Mouse (Mus musculus) hindbrain, embryonic 13.5 days (tissue): ENCODE data around the gene Trpm3. TPM values are rescaled to one million over a fixed set of nuclear protein-coding genes. Genes with fewer than 3 reads are reported as not detected.

Experiments
- ATAC-seq: fragments of 200-750 bp; cut with Nextera tagmentation; 2 replicates; pipeline ENCODE4 v1.8.0; 2017; ENCODE audit warnings: moderate TSS enrichment; ENCODE audit not compliant: low FRiP score
- H3K27ac ChIP-seq: fragments of 300-500 bp; sonication (generic); 2 replicates; pipeline ENCODE4 v1.5.1; 2015; ENCODE audit warnings: inconsistent platforms, mild to moderate bottlenecking, moderate library complexity
- H3K27me3 ChIP-seq: fragments of 300-500 bp; sonication (generic); 2 replicates; pipeline ENCODE4 v1.6.1; 2015; ENCODE audit warnings: mild to moderate bottlenecking, inconsistent platforms
- H3K36me3 ChIP-seq: fragments of 300-500 bp; sonication (generic); 2 replicates; pipeline ENCODE4 v1.6.1; 2015; ENCODE audit warnings: mild to moderate bottlenecking, inconsistent platforms
- H3K4me1 ChIP-seq: fragments of 300-500 bp; sonication (generic); replicated peaks from 2 replicates; pipeline ENCODE4 v1.6.1; 2015; ENCODE audit warnings: inconsistent platforms
- H3K4me2 ChIP-seq: fragments of 300-500 bp; sonication (generic); 2 replicates; pipeline ENCODE4 v1.6.1; 2015; ENCODE audit warnings: inconsistent platforms, mild to moderate bottlenecking, moderate library complexity
- H3K4me3 ChIP-seq: fragments of 300-500 bp; sonication (generic); 2 replicates; pipeline ENCODE4 v1.5.1; 2015; ENCODE audit warnings: mild to moderate bottlenecking, inconsistent platforms
- H3K9ac ChIP-seq: fragments of 300-500 bp; sonication (generic); 2 replicates; pipeline ENCODE4 v1.6.1; 2015; ENCODE audit warnings: mild to moderate bottlenecking, inconsistent platforms
- H3K9me3 ChIP-seq: fragments of 300-500 bp; sonication (generic); 2 replicates; pipeline ENCODE4 v1.6.1; 2016; ENCODE audit warnings: inconsistent platforms
- WGBS: fragments of 180-500 bp; shearing (Covaris S2); methylation state at CpG from one replicate; pipeline ENCODE4 v1.1.7; 2015; 5-methylcytosine and 5-hydroxymethylcytosine counted together
- polyA plus RNA-seq: library from polyadenylated mRNA; unstranded; fragments of >200 nt; fragmentation: Nextera tagmentation; extraction: Ambion mirVana; gene quantifications from 2 replicates; pipeline ENCODE4 v1.2.1, GENCODE M21; 2015

The Trpm3 gene
- polyA plus RNA-seq, 1 experiment from 2014 or later: 33.2 TPM

GRCm38 (mm10) chr19:22326813-22327212 is 188.0 kb downstream of the Trpm3 start:
- Histone ChIP-seq H3K36me3 (no peaks in the 10 kb centered on the region), H3K4me2 (no peak overlapping the region), H3K4me3 (no peak overlapping the region), H3K27ac (no peak overlapping the region), H3K4me1 (no peaks in the 10 kb centered on the region), H3K27me3 (no peaks in the 10 kb centered on the region), H3K9me3 (no peaks in the 10 kb centered on the region), H3K9ac (no peak overlapping the region)
- no peak for ATAC-seq
- 74% methylated on average over 2 of the region's 2 CpGs for WGBS

- no peaks in the 10 kb centered on the region for H3K36me3 ChIP-seq
- H3K4me1 ChIP-seq: no peaks in the 10 kb centered on the region
- H3K27ac ChIP-seq: no peak overlapping the region
- no peak overlapping the region for H3K4me2 ChIP-seq
- H3K9ac ChIP-seq: no peak overlapping the region
- WGBS: 43% methylated on average over 5 of the region's 5 CpGs
- H3K9me3 ChIP-seq: no peaks in the 10 kb centered on the region
- no peaks in the 10 kb centered on the region for H3K27me3 ChIP-seq
- ATAC-seq: no peak
- H3K4me3 ChIP-seq: no peak overlapping the region
Measured at GRCm38 (mm10) chr19:22327226-22327625, 188.4 kb downstream of the Trpm3 start.

- Histone ChIP-seq H3K4me1 (no peaks in the 10 kb centered on the region), H3K4me2 (no peak overlapping the region), H3K9ac (no peak overlapping the region), H3K9me3 (no peaks in the 10 kb centered on the region), H3K27me3 (no peaks in the 10 kb centered on the region), H3K36me3 (no peaks in the 10 kb centered on the region), H3K27ac (no peak overlapping the region), H3K4me3 (no peak overlapping the region)
- WGBS: 94% methylated on average over 3 of the region's 3 CpGs
- peak; percentile 57; the same call in 1 of the 2 replicates for ATAC-seq
Measured at GRCm38 (mm10) chr19:22336278-22336677, 197.4 kb downstream of the Trpm3 start.

- H3K9me3 ChIP-seq: no peaks in the 10 kb centered on the region
Measured at GRCm38 (mm10) chr19:22337468-22337867, 198.6 kb downstream of the Trpm3 start.

GRCm38 (mm10) chr19:22338927-22339326 is 200.1 kb downstream of the Trpm3 start:
- Histone ChIP-seq H3K4me1 (no peaks in the 10 kb centered on the region), H3K9ac (no peak overlapping the region), H3K4me2 (no peak overlapping the region), H3K4me3 (no peak overlapping the region), H3K36me3 (no peaks in the 10 kb centered on the region), H3K9me3 (no peaks in the 10 kb centered on the region), H3K27ac (no peak overlapping the region), H3K27me3 (no peaks in the 10 kb centered on the region)
- WGBS: 81% methylated on average over 8 of the region's 8 CpGs
- no peak for ATAC-seq

More at GRCm38 (mm10) chr19:22337468-22337867, 198.6 kb downstream of the Trpm3 start:
- Histone ChIP-seq H3K4me2 (no peak overlapping the region), H3K9ac (no peak overlapping the region), H3K27ac (no peak overlapping the region), H3K27me3 (no peaks in the 10 kb centered on the region), H3K36me3 (no peaks in the 10 kb centered on the region), H3K4me1 (no peaks in the 10 kb centered on the region), H3K4me3 (no peak overlapping the region)
- 16% methylated on average over 5 of the region's 5 CpGs for WGBS
- ATAC-seq: 0 out of 2 replicates have a peak, but pooled peaks have one; percentile 57

GRCm38 (mm10) chr19:22354037-22354541 is 215.2 kb downstream of the Trpm3 start:
- H3K4me2 ChIP-seq: peak overlapping the region; percentile 21; the same call in 1 of the 2 replicates
- H3K36me3 ChIP-seq: no peaks in the 10 kb centered on the region
- no peak overlapping the region for H3K9ac ChIP-seq
- peak overlapping the region; percentile 35; the same call in 1 of the 2 replicates for H3K27ac ChIP-seq
- 60% methylated on average over 14 of the region's 14 CpGs for WGBS
- H3K9me3 ChIP-seq: no peaks in the 10 kb centered on the region
- 0 out of 2 replicates have a peak, but pooled peaks cover 5% of the 10 kb centered on the region for H3K4me1 ChIP-seq
- ATAC-seq: peak; percentile 82
- no peak overlapping the region for H3K4me3 ChIP-seq
- H3K27me3 ChIP-seq: no peaks in the 10 kb centered on the region

GRCm38 (mm10) chr19:22386890-22387289 is 248.0 kb downstream of the Trpm3 start:
- no peak overlapping the region for H3K27ac ChIP-seq
- H3K9me3 ChIP-seq: no peaks in the 10 kb centered on the region
- H3K4me2 ChIP-seq: no peak overlapping the region
- no peaks in the 10 kb centered on the region for H3K4me1 ChIP-seq
- no peak for ATAC-seq
- no peaks in the 10 kb centered on the region for H3K36me3 ChIP-seq
- no peak overlapping the region for H3K9ac ChIP-seq
- WGBS: 88% methylated on average over 3 of the region's 3 CpGs
- no peaks in the 10 kb centered on the region for H3K27me3 ChIP-seq
- H3K4me3 ChIP-seq: no peak overlapping the region

GRCm38 (mm10) chr19:22394700-22395099 is 255.9 kb downstream of the Trpm3 start:
- H3K4me1 ChIP-seq: no peaks in the 10 kb centered on the region
- H3K9ac ChIP-seq: no peak overlapping the region
- no peak overlapping the region for H3K27ac ChIP-seq
- H3K27me3 ChIP-seq: no peaks in the 10 kb centered on the region
- H3K4me2 ChIP-seq: no peak overlapping the region
- no peaks in the 10 kb centered on the region for H3K36me3 ChIP-seq
- WGBS: 63% methylated on average over 1 of the region's 1 CpGs
- H3K9me3 ChIP-seq: no peaks in the 10 kb centered on the region
- H3K4me3 ChIP-seq: no peak overlapping the region
- ATAC-seq: no peak

GRCm38 (mm10) chr19:22404049-22404448 is 265.2 kb downstream of the Trpm3 start:
- no peaks in the 10 kb centered on the region for H3K36me3 ChIP-seq
- H3K9me3 ChIP-seq: no peaks in the 10 kb centered on the region
- no peaks in the 10 kb centered on the region for H3K27me3 ChIP-seq
- WGBS: 95% methylated on average over 3 of the region's 3 CpGs
- ATAC-seq: no peak
- no peak overlapping the region for H3K4me2 ChIP-seq
- H3K4me3 ChIP-seq: no peak overlapping the region
- H3K4me1 ChIP-seq: no peaks in the 10 kb centered on the region
- no peak overlapping the region for H3K9ac ChIP-seq
- no peak overlapping the region for H3K27ac ChIP-seq

- H3K9ac ChIP-seq: no peak overlapping the region
- H3K4me2 ChIP-seq: no peak overlapping the region
- H3K27ac ChIP-seq: no peak overlapping the region
- WGBS: 97% methylated on average over 3 of the region's 3 CpGs
- no peak overlapping the region for H3K4me3 ChIP-seq
- no peaks in the 10 kb centered on the region for H3K36me3 ChIP-seq
- H3K9me3 ChIP-seq: no peaks in the 10 kb centered on the region
- H3K27me3 ChIP-seq: no peaks in the 10 kb centered on the region
- no peak for ATAC-seq
- H3K4me1 ChIP-seq: no peaks in the 10 kb centered on the region
Measured at GRCm38 (mm10) chr19:22418239-22418638, 279.4 kb downstream of the Trpm3 start.

GRCm38 (mm10) chr19:22437207-22437606 is 298.4 kb downstream of the Trpm3 start:
- no peaks in the 10 kb centered on the region for H3K36me3 ChIP-seq
- H3K9me3 ChIP-seq: no peaks in the 10 kb centered on the region
- no peaks in the 10 kb centered on the region for H3K4me1 ChIP-seq
- no peaks in the 10 kb centered on the region for H3K27me3 ChIP-seq
- WGBS: 88% methylated on average over 2 of the region's 2 CpGs
- no peak for ATAC-seq
- no peak overlapping the region for H3K27ac ChIP-seq
- H3K4me2 ChIP-seq: no peak overlapping the region
- H3K4me3 ChIP-seq: no peak overlapping the region
- no peak overlapping the region for H3K9ac ChIP-seq

- peak; percentile 79 for ATAC-seq
- Histone ChIP-seq H3K4me3 (peak overlapping the region; percentile 53), H3K36me3 (no peaks in the 10 kb centered on the region), H3K4me1 (peaks cover 23% of the 10 kb centered on the region; the same call in 1 of the 2 replicates), H3K9me3 (no peaks in the 10 kb centered on the region), H3K27ac (peak overlapping the region; percentile 67), H3K4me2 (peak overlapping the region; percentile 82), H3K9ac (peak overlapping the region; percentile 71), H3K27me3 (no peaks in the 10 kb centered on the region)
- WGBS: 1% methylated on average over 18 of the region's 18 CpGs
Measured at GRCm38 (mm10) chr19:22447418-22448339, 308.8 kb downstream of the Trpm3 start.
